Mouse (Mus musculus): ENCODE measurements around the gene Rps6ka2. TPM values are rescaled to one million over a fixed set of nuclear protein-coding genes. Genes with fewer than 3 reads are reported as not detected.
"Not testable (repeated sequence)": the region's sequence is repeated elsewhere in the genome, so short reads cannot be mapped to it uniquely, and the experiment has no call there.

Gene Rps6ka2
- total RNA-seq, 4 experiments from 2014 or later, result 32.1 to 43.0 (median 37.4) TPM

GRCm38 (mm10) chr17:7267843-7268242 lies 97.9 kb downstream of the Rps6ka2 start:
- DNase-seq (ENCODE audit: low spot score in 2 of 2), result no peak

- DNase-seq (ENCODE audit: low spot score in 2 of 2), result no peak
Measured at GRCm38 (mm10) chr17:7269151-7269806, 99.4 kb downstream of the Rps6ka2 start.

- no peak for DNase-seq (ENCODE audit: low spot score in 2 of 2)
Measured at GRCm38 (mm10) chr17:7270506-7270905, 100.6 kb downstream of the Rps6ka2 start.

- DNase-seq (ENCODE audit: low spot score in 2 of 2), result no peak
Measured at GRCm38 (mm10) chr17:7271522-7272134, 101.7 kb downstream of the Rps6ka2 start.

- no peak for DNase-seq (ENCODE audit: low spot score in 2 of 2)
Measured at GRCm38 (mm10) chr17:7273054-7273453, 103.1 kb downstream of the Rps6ka2 start.

- no peak for DNase-seq (ENCODE audit: low spot score in 2 of 2)
Measured at GRCm38 (mm10) chr17:7273785-7274184, 103.9 kb downstream of the Rps6ka2 start.

GRCm38 (mm10) chr17:7278702-7279242 lies 108.9 kb downstream of the Rps6ka2 start:
- no peak for DNase-seq (ENCODE audit: low spot score in 2 of 2)

- DNase-seq (ENCODE audit: low spot score in 2 of 2), result no peak
Measured at GRCm38 (mm10) chr17:7279251-7279650, 109.3 kb downstream of the Rps6ka2 start.

- DNase-seq (ENCODE audit: low spot score in 2 of 2), result no peak
Measured at GRCm38 (mm10) chr17:7284297-7284910, 114.5 kb downstream of the Rps6ka2 start.

GRCm38 (mm10) chr17:7285292-7285691 lies 115.4 kb downstream of the Rps6ka2 start:
- no peak for DNase-seq (ENCODE audit: low spot score in 2 of 2)

GRCm38 (mm10) chr17:7286422-7287050 lies 116.6 kb downstream of the Rps6ka2 start:
- no peak for DNase-seq (ENCODE audit: low spot score in 2 of 2)

- peak in 1 of 2 experiments; percentile 49 for DNase-seq (ENCODE audit: low spot score in 2 of 2)
Measured at GRCm38 (mm10) chr17:7292012-7292684, 122.2 kb downstream of the Rps6ka2 start.

GRCm38 (mm10) chr17:7306278-7307196 lies 136.6 kb downstream of the Rps6ka2 start:
- peak; percentile 73 to 74 for DNase-seq (ENCODE audit: low spot score in 2 of 2)

- not testable (repeated sequence) for DNase-seq (ENCODE audit: low spot score in 2 of 2)
Measured at GRCm38 (mm10) chr17:7315693-7316382, 145.9 kb downstream of the Rps6ka2 start.

GRCm38 (mm10) chr17:7319789-7320188 lies 149.9 kb downstream of the Rps6ka2 start:
- not testable (repeated sequence) for DNase-seq (ENCODE audit: low spot score in 2 of 2)

GRCm38 (mm10) chr17:7324346-7324745 lies 154.4 kb downstream of the Rps6ka2 start, which contains the start of gene Tcp10a:
Tcp10a (plus strand) TSS chr17:7324646.
- DNase-seq (ENCODE audit: low spot score in 2 of 2), result not testable (repeated sequence)

GRCm38 (mm10) chr17:7326415-7326814 lies 156.5 kb downstream of the Rps6ka2 start:
- DNase-seq (ENCODE audit: low spot score in 2 of 2), result not testable (repeated sequence)

GRCm38 (mm10) chr17:7332745-7333144 lies 162.8 kb downstream of the Rps6ka2 start:
- not testable (repeated sequence) for DNase-seq (ENCODE audit: low spot score in 2 of 2)

- DNase-seq (ENCODE audit: low spot score in 2 of 2), result not testable (repeated sequence)
Measured at GRCm38 (mm10) chr17:7337381-7337780, 167.5 kb downstream of the Rps6ka2 start.

All from layer of hippocampus, adult 8-10 months (tissue).